Mouse (Mus musculus) gastrocnemius, postnatal 36 days (tissue): Measurements from ENCODE around the gene Spata7. TPM values are rescaled to one million over a fixed set of nuclear protein-coding genes. Genes with fewer than 3 reads are reported as not detected.
"Not testable (repeated sequence)": the region's sequence is repeated elsewhere in the genome, so short reads cannot be mapped to it uniquely, and the experiment has no call there.

Experiments used
- DNase-seq, 2 experiments: peaks; one replicate each; pipeline ENCODE4 v3.0.0; 2022
- intact Hi-C: fragments of 180-260 bp; cut with DNase I; formaldehyde crosslinking; loops from one replicate; pipeline ENCODE4 v1.15.1; 2025
- long read RNA-seq, 2 experiments: library from polyadenylated mRNA; stranded (forward); transcript quantifications; one replicate each; pipeline ENCODE4 v2.0.0; 2021
- total RNA-seq, 2 experiments: library from RNA; stranded (reverse); gene quantifications; 2 replicates each; pipeline ENCODE4 v1.2.3; 2021

Gene Spata7
- 1 to 10 TPM; 2.3 to 4.1 TPM for total RNA-seq
- long read RNA-seq, experiment 1, partial matches to known transcripts, result 0 of 3 reads
- long read RNA-seq, experiment 1, other reads (novel, unspliced or antisense), result 2 of 3 reads
- long read RNA-seq, experiment 2, partial matches to known transcripts, result 0 of 2 reads
- long read RNA-seq, experiment 2, other reads (novel, unspliced or antisense), result 2 of 2 reads

DNA sequence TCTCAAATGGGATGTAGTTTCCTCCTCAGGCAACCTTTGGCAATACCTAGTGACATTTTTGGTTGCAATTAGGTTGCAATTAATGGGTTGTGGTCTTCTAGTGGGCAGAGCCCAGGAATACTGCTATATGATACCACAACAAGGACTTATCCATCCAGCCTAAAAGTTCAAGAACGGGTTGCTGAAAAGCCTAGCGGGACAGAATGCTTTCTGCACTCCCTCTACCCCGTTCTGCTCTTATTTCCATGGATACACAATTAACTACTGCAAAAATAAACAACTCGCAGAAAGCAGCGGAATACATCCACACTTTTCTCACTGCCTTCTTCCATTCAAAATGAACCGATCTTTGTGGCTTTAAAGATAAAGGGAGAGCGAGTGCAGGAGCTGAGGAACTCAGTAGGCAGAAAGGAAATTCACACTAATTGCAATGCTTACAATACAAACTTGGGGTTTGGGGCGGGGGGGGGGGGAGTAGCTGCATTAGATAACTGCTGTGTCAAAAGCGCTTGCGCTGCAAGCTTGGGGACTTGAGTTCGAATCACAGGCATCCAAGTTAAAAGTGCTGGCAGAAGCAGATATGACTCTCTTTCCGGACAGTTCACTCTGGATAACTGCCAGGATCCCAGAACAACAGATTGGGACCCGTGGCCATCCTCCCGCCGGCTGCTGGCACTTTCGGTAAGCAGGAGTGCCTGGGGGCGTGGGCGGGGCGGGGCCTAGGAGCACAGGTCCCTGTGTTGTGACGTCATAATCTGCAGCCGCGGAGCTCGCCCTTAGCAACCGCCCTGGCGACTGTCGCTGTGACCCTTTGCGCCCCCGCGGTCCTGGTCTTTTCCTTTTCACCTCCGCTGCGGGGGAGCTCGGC lies at the start of gene Spata7:
TSS of gene Spata7 (plus strand) at position 766 of the 868 bp plus-strand sequence.
- DNase-seq, result peak; percentile 68 to 73
- intact Hi-C loops, result no loop called here

DNA sequence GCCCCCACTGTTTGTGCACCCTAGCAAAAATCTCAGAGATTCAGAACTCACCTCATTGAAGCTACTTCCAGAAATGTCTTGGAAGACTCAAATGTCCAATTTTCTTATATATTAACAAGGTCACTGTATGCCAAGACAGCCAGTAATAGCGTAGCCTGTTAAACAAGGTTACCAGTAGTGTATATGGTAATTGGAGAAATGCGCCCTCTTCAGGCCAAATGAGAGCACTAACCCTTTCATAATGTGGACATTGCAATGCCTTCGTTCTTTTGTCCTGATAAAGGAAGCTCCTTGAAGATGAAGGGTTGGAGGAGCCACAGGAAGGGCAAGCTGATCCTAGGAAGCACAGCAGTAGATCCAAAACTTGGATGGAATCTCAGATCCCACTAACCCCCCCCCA lies 42.7 kb upstream of the Spata7 start:
- intact Hi-C loops, result no loop called here
- DNase-seq, result no peak

DNA sequence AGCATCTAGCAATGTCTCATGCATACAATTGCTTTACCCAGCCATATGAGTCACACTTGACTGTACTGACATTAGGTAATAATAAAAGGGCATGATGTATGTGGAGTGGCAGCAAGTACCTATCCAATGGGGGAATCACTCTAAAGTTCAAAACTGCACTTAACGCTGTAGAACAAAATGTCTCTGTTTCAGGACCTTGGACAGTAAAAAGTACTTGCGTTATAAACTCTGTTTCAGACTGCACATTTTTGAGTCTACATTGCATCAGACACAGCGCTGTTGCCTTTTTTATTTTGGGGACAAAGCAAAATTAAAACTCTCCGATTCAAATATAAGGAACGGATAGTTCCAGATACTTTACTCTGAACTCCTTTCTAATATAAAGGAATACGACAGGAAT lies 39.4 kb upstream of the Spata7 start:
- DNase-seq, result no peak
- intact Hi-C loops, result no loop called here

DNA sequence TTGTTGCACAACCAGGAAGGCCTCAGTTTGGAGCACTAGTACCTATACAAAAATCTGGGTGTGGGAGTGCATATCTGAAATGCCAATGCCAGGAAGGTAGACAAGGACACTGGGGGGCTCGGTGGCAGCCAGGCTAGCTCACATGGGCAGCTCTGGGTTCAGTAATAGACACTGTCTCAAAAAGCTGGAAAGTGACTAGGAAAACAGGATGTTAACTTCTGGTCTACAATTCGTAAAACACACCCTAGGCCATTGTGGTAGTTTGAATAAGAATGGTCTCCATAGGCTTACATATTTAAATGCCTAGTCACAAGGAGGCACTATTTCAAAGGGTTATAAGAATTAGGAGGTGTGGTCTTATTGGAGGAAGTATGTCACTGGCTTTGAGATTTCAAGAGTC lies 36.9 kb upstream of the Spata7 start:
- intact Hi-C loops, result no loop called here
- no peak for DNase-seq

DNA sequence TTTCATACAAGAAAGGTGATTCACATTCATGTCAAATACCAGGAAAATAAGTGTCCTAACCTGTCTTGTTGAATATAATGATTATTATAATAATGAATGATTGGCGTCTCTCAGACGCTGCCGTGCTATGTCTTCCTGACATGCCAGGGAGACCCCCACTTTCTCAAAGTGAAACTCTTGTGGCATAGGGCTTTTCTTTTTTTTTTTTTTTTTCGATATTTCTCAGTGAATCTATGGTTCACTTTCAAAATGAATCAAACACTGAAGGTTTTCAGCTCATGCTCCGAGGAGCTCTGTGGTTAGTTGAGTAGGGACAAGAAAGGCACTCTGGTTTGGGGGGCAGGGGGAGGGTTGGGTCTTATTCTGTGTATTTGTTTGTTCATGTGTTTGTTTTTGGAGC lies 27.1 kb upstream of the Spata7 start:
- intact Hi-C loops, result no loop called here
- DNase-seq, result no peak

DNA sequence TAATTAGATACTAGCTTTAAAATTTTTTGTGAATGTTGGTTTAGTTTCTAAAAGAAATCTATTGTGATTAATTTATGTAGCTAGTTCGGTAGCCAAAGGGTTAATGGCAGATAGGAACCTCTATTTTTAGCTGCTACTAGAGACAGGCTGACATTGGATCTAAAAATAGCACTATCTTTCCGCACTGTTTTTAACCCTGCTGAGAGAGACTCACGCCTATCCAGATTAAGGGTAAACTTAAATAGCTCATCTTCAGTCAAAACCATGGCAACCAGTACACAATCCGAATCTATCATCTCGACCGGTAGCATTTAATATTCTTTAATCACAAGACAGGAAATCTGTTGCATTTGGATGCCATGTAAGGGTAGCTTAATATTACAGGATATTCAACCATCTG lies 25.8 kb upstream of the Spata7 start:
- intact Hi-C loops, result no loop called here
- DNase-seq, result no peak

DNA sequence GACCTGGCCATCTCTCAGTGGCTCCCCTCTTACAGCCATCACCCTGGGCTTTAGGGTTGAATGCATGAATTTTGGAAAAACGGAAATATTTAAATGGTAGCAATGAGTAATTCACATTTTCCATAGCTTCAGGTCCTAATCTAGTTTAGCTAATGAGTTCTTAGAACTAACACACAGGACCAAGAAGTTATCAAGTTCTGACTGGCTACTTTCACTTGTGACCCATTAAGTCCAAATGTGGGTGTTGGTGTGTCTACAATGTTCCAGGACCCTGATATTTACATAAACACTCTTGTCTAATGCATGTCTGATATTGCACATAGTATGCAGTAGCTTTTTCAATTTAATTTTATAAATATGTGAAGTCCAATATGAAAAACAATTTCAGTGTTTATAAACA lies 22.7 kb upstream of the Spata7 start:
- DNase-seq, result no peak
- intact Hi-C loops, result no loop called here

DNA sequence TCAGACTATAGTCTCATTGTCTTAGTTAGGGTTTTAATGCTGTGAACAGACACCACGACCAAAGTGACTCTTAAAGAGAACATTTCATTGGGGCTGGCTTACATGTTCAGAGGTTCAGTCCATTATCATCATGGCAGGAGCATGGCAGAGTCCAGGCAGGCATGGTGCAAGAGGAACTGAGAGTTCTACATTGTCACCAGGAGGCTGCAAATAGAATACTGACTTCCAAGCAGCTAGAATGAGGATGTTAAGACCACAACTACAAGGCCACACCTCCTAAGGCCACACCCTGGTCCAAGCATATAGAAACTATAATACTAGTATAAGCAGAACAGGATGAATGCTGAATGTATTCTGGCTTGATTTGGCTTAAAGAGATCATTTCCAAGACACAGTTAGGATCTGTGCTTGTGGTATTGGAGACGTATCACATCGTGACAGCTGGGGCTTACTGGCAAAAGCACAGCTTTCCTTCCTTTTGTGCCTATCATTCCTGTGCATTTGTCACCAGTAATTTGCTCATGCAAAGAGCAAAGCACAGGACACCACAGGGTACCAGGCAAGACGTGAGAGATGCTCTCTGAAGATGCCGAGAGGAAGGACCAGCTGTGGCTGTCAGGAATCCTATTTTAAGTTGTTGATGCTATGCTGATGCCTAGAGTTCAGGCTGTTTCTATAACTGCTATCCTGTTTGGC lies 21.2 kb upstream of the Spata7 start:
- no peak for DNase-seq
- intact Hi-C loops, result no loop called here

DNA sequence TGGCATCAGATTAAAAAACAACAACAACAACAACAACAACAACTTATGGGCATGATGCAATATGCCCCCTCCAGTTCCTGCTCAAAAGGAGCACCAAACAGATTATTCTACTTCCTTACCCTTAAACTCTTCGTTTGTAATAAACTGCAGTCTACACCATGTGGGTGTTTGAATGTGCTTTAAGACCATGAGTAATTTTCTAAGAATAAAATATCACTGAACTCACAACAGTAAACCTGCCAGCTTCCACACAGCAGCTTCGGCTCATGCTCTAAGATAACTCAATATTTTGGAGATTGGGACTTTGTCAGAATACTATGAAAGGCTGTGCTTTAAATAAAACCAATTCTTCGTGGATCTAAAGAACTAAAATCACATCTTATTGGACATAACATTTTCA lies 17.6 kb upstream of the Spata7 start:
- DNase-seq, result no peak
- intact Hi-C loops, result no loop called here

DNA sequence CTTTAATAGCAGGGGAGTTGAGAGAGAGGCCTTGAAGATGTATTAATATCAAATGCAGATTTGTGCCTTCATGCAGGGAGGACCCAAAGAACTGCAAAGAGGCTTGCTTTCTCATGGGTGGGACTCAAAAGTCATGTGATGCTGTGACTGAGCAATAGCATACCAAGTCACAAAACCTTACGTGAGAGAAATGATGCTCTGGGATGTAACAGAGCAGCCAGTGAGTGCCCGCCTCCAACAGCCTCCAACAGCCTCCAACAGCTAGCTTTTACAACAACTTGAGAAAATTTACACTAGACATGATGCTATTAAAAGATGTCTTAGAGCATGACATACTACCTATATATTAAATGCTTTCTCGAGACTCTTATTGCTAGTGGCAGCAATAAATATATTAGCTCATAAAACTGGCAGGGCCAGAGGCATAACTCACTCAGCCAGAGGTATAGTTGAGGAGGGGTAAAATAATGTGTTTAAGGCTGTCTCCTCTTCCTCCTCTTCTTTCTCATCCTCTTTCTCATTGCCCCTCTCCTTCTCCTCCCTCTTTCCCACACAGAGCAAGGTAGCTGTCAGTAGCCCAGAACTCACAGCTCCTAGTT lies 12.9 kb upstream of the Spata7 start:
- intact Hi-C loops, result no loop called here
- DNase-seq, result no peak

DNA sequence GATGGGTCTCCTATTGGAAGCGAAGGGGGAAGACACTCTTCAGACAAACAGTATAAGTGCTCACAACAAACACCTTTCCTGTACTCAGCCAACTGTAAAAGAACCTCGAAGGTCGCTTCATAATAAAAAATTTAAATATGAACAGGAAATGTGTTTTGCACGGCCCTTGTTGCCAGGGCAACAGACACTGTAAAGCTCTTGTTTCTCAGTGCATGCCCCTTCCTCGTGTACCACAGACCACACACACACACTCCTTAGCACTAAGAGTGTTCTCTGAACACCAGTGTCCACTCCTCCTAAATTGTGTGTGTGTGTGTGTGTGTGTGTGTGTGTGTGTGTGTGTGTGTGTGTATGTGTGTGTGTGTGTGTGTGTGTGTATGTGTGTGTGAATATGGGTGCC lies 12.2 kb upstream of the Spata7 start:
- intact Hi-C loops, result no loop called here
- DNase-seq, result no peak

DNA sequence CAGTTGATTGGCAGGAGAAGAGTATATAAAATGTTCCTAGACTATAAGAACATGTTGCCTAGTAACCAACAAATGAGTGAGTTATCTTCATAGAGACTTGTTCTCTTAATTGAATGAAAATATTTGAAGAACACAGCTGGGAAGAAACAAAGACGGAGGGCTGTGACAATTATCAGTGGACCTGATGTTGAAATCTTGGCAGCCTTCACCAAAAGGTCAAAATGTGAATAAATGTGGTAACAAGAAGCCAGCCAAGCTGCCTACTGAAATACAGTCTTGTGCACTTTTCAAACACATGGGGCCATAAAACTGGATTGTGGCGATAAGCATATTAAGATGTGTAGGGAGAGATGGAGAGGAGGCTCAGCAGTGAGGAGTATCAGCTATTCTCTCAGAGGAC lies 8.5 kb upstream of the Spata7 start:
- intact Hi-C loops, result no loop called here
- no peak for DNase-seq

DNA sequence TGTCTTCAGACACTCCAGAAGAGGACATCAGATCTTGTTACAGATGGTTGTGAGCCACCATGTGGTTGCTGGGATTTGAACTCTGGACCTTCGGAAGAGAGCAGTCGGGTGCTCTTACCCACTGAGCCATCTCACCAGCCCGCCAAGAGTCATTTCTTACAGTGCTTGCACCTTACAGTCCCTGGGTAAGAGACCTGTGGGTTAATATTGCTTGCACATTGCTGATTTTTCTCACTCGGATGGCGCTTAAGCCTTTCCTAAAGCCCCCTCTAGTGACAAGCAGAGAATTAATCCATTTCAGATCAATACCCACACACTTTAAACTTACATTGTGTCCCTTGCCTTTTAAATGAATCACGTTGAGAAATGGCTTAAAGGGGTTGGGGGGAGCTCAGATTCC lies 7.0 kb upstream of the Spata7 start:
- DNase-seq, intact Hi-C loops: not testable (repeated sequence)

DNA sequence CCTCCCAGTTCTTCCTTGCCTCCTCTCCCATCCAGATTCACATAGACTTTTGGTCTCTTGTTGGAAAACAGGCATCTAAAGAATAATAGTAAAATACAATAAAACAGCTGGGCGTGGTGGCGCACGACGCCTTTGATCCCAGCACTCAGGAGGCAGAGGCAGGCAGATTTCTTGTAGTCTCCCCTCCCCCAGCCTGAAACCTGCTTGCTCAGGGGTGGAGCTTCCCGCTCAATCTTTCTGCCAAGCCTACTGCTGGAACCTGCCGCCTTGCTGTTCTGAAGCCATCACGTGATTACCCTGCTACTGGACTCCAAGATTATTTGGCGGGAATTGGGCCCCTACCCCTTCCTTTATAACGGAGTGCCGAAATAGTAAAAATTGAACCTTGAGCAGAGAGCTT lies 4.7 kb upstream of the Spata7 start:
- DNase-seq, intact Hi-C loops: not testable (repeated sequence)

DNA sequence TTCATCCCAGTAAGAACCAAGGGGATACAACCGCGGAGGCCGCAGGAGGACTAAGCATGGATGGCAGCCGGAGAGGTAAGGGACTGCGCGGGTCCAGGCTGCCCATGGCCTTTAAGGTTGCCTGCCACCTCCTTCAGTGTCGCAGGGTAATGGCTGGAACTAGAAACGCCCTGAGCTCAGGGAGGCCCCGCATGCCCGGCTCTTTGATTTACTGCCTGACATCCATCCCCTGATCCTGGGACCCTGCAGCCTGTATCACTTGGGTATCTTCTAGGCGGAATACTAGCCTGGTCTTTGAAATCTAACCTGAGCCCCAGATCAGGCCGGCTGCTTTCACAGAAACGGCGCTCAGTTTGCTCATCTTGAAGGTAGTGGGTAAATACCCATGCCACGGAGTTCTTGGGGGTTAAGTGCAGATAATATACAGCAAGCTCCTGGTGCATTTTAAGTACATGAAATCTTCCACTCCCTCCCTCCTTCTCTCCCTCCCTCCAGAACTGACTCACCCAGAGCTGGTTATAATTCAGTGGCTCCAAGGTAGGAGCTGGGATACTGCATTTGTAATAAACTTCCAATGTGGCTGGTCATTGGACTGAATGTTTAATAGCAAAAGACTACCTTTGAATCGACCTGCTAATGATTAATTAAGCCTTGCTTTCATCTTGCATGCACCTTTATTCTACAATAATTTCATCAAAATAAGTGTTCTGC lies 458 bp downstream of the Spata7 start:
- intact Hi-C loops, result no loop called here
- no peak for DNase-seq

DNA sequence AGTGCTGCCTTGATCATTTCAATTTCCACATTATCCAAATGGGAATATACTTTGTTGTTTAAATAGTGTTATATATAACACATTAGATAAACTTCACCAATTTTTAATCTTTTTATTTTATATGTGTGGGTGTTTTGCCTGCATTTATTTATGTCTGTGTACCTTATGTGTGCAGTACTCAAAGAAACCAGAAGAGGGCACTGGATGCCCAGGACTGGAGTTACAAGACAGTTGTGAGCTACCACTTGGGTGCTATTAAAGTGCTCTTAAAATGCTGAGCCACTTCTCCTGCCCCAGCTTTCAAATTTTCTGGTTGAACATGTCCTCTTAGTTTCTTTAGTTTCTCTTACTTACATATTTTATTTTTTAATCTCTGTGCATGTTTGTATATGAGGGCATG lies 16.9 kb downstream of the Spata7 start:
- intact Hi-C loops, result no loop called here
- DNase-seq, result no peak

DNA sequence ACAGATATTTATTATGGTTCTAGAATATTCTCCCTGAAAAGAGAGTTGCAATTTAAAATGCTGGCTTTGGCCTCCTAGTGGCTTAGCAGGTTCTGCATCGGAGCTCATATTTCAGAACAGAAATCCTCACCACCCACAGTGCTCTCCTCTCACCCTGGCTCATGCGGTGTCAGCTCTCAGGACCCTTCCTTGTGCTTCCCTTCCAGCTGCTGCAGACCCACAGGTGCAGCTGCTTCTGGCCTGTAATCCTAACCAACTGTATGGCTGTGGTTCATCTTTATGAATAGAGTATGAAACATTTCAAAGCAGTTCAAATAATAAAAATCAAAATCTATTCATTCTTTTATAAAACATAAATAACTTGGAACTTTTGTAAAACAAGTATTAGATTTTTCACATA lies 28.9 kb downstream of the Spata7 start:
- DNase-seq, result no peak
- intact Hi-C loops, result no loop called here

DNA sequence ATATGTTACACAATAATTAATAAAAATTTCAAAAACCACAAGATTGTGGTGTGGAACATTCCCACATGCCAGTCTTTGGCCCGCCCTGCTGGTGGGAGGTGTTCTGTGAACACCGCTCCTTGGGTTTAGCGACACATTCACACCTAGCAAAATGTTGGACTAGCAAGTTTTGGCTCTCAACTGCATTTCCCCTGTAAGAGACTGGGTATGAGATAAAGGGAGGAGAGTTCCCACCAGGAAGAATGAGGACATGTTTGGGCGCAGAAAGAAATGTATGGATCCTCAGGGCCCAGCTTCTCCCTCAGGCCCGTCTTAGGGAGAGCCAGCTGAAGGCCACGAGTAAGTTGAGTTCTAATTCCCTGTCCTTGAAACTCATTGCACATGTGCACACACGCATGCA lies 34.7 kb downstream of the Spata7 start:
- intact Hi-C loops, result no loop called here
- no peak for DNase-seq

DNA sequence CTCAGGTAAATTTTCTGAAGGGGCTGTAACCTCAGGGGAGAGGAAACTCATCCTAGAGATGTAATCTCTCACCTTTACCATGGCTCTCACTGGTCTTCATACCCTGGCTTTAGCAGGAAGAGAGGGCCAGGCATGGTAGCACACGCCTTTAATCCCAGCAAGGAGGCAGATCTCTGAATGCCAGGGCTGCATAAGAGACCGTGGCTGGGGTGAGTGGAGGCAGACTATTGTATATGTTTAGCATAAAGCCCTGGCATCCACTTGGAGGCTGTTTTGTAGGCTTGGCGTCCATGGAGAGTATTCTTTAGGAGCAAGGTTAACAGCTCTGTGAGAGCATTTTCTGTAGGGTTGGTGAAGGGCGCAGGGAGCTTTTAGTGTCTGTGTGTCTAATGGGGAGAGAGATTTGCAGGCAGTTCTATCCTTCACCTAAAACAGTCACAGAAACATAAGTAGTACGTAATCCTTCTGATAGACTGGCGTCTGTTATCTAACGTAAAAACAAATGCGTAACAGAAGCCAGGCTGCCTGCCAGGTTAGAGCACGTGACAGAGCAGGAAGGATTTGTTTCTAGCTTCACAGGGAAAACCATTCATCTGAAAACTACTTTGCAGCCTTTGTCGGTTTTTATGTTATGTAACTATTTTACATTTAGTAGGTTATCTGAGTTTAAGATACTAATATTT lies 40.3 kb downstream of the Spata7 start:
- no peak for DNase-seq
- intact Hi-C loops, result no loop called here

DNA sequence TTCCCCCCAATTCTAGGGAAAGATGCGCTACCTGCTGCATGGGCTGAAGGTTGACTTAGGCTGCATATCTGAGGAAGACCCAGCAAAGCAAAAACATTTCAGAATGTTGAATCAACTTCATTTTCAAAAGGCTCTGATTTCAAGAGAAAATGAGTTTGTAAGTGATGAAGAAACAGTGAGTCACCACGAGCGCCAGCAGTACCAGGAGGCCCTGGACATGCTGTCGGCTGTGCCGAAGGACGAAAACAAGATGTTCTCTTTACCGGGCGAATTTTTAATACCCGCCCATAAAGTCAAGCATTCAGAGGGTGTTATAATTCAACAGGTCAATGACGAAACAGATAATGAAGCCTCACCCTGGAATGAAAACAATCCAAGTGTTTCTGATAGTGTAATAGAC lies 41.1 kb downstream of the Spata7 start:
- no peak for DNase-seq
- intact Hi-C loops, result no loop called here
